Mouse (Mus musculus) left cerebral cortex, postnatal 36 days (tissue): ENCODE measurements around the gene Lifr. TPM values are rescaled to one million over a fixed set of nuclear protein-coding genes. Genes with fewer than 3 reads are reported as not detected.

ENCODE experiments used
- DNase-seq, 2 experiments: peaks; one replicate each; pipeline ENCODE4 v3.0.0; 2021 to 2022; ENCODE audit warnings: low spot score in 2 of 2, mixed read lengths in 1 of 2
- intact Hi-C: fragments of 180-260 bp; cut with DNase I; formaldehyde crosslinking; loops from one replicate; pipeline ENCODE4 v1.15.1; 2025
- total RNA-seq, 2 experiments: library from RNA; stranded (reverse); gene quantifications; 2 replicates each; pipeline ENCODE4 v1.2.3; 2021

The Lifr gene
- total RNA-seq, 2 experiments from 2014 or later, result 47.1 to 49.9 TPM

DNA sequence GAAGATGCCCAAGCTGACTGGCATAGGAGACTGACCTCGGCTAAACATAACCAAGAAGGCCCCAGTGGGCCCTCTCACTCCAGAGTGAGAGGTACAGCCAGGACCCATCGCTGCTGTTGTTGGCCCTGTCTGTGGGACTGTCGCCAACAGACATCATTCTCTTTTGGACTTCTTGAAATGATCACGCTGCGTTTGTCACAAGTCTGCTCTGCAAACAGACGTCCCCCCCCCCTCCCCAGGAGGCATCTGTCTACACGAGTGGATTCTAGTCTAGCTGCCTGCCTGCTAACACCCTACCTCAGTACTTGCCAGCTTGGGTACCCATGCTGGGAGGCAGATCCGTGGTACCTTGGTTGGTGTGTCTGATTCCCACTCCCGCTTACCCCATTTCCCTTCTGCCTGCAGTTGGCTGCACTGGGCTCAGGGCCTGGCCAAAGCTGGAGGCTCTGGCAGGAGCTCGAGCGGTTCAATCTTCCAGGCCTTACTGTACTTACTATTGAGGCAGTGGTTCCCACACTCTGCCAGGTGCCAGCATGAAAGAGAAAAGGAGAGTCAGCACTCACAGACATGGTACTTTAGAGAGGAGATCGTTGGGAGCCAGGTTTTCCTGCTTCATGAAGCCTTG lies 133.8 kb downstream of the Lifr start:
- intact Hi-C loops, result no loop called here
- DNase-seq, result no peak

DNA sequence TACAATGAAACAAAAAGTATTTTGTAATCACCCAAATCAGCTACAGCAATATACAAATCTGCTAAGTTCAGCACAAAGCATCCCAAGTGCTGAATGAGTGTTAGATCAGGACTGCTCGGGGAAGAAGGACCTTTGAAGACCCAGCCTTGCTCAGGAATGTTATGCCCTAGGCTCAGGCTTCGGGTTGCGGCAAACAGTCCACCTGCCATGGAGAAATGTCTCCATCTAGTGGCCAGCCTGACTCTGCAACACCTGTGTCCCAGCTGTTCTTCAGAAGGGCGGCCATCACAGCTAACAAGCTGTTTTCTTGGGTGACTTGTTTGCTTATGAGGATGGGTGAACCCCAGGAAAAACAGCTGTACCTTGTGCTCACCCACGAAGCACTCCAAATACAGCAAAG lies 135.8 kb downstream of the Lifr start:
- peak; percentile 68 to 70 for DNase-seq
- intact Hi-C loops, result loop anchor here (1.0 to 5.0 kb wide), 2 partner anchors 94 to 317 kb away; no protein-coding TSS in a partner anchor

DNA sequence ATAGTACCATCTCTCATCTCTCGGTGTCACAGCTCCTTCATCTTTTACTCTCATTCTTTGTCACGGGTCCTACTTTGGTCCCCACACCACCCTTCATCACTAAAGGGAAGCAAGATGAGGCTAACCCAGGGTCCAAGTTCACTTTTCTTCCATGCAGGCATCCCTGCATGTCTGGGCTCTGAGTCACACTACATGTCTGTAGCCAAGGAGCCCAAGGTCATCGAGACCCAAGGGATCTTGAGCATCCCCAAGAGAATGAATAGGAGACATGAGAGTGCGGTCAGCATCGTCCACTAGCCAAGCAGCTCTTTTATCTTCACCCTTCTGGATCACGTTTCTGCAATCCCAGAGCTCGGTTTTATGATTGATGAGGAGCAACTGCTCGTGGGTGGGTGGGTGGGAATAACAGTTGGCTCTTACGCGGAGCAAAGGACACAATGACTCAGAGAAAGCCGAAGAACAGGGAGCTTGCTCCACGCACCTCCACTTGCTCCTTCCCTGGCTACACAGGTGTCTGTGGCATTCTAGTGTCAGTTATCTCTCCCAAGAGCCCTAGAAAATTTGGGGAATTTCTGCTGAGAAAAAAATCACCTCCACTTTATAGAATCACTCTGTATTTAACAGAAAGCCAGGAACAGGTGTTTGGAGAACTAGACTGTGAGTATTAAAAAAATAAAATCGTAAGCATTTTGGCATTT lies 143.1 kb downstream of the Lifr start:
- DNase-seq, result no peak
- intact Hi-C loops, result no loop called here

DNA sequence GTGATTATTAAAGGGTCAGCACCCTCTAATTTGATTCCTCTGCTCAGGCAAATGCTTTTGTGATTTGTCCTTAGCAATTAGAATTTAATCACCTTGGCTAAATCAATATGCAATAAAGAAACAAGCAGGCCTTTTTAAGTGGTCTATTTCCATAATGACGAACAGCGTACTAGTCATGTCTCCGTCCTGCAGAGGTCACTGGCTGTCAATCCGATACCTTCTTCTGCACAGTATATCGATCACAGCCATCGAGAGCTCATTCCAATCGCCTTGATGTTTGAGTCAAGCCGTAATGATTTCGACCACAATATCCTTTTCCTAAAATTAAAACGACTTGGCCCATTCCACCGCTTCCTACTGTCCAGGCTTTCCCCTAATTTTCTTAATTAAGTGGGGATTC lies 149.5 kb downstream of the Lifr start:
- DNase-seq, result no peak
- intact Hi-C loops, result no loop called here

- no peak for DNase-seq
- intact Hi-C loops, result no loop called here
Measured at GRCm38 (mm10) chr15:7240950-7241349, 150.5 kb downstream of the Lifr start.

GRCm38 (mm10) chr15:7242161-7242850 lies 151.9 kb downstream of the Lifr start:
- no peak for DNase-seq

More at GRCm38 (mm10) chr15:7242161-7242850, 151.9 kb downstream of the Lifr start:
- intact Hi-C loops, result no loop called here

Other genes starting within 250 kb of the Lifr start
- gene Osmr, start 215.6 kb upstream of the Lifr start, total RNA-seq, result 1 to 10 TPM; 1.6 to 2.5 TPM